7 mouse cellular contexts compared by ENCODE assay signal in the genomic region with DNA sequence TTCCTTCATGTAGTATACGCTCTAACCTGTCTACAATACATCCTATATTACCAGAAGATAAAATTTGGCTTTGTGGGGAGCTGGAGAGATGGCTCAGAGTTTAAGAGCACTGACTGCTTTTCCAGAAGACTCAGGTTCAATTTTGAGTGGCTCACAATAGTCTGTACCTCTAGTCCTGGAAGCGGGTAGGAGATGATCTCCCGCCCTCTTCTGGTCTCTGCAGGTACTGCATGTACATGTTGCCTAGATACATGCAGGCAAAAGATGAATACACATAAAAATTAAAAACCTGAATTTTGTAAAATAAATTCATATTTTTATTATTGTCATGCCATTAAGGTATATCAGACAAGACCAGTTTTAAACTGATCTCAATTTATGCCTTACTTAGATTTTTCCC. TPM values are rescaled to one million over a fixed set of nuclear protein-coding genes. Genes with fewer than 3 reads are reported as not detected.
DNase-seq lines count a peak whose midpoint lies in the region; ATAC-seq and TF ChIP-seq lines count a peak whose summit lies in the region.

No protein-coding gene starts in this region.

- H3K27me3 ChIP-seq in G1E (ENCODE audit: insufficient read depth, low read length), result no peaks in the 10 kb centered on the region
- no peaks in the 10 kb centered on the region for H3K27me3 ChIP-seq in spleen, adult 2 months (ENCODE audit: control insufficient read depth, insufficient read depth, low read length)

- no peak overlapping the region for H3K4me3 ChIP-seq in G1E (ENCODE audit: low read depth, low read length)
- no peak overlapping the region for H3K4me3 ChIP-seq in spleen, adult 2 months (ENCODE audit: extremely low read depth, insufficient read depth, insufficient read length)

- TF ChIP-seq POLR2A in spleen, adult 2 months (IDR thresholded peaks at IDR 0.05; ENCODE audit: low read depth, low read length), result no peak

- DNase-seq in CD4-positive, CD25-positive, alpha-beta regulatory T cell, adult 2 months (ENCODE audit: low read depth, low spot score), result peak; percentile 70
- DNase-seq in G1E (ENCODE audit: low spot score), result no peak
- peak; percentile 75 for DNase-seq in cerebellum, adult 8-10 months
- peak; percentile 46 for DNase-seq in gastrocnemius, adult 18-20 months (ENCODE audit: low spot score)
- peak; percentile 49 for DNase-seq in layer of hippocampus, adult 9-11 months
- peak; percentile 1 to 44 for DNase-seq in spleen, adult 2 months (ENCODE audit: low read depth in 1 of 2, low spot score in 2 of 2)

- H3K36me3 ChIP-seq in G1E (replicated peaks), result peaks cover 20% of the 10 kb centered on the region
- H3K36me3 ChIP-seq in spleen, adult 2 months (ENCODE audit: control insufficient read depth, insufficient read depth, low read length), result no peaks in the 10 kb centered on the region

- no peaks in the 10 kb centered on the region for H3K9me3 ChIP-seq in G1E (replicated peaks)

- peak; percentile 29; the same call in 1 of the 2 replicates for TF ChIP-seq CTCF in G1E (IDR thresholded peaks at IDR 0.05; ENCODE audit: low read depth, low read length)
- peak; percentile 18; the same call in 1 of the 2 replicates for TF ChIP-seq CTCF in spleen, adult 2 months (IDR thresholded peaks at IDR 0.05; ENCODE audit: extremely low read depth, insufficient read depth, insufficient read length, insufficient replicate concordance)

- H3K4me1 ChIP-seq in G1E (ENCODE audit: insufficient read depth, low read depth, low read length), result no peaks in the 10 kb centered on the region
- H3K4me1 ChIP-seq in spleen, adult 2 months (ENCODE audit: control insufficient read depth, insufficient read depth, insufficient read length), result no peaks in the 10 kb centered on the region

- WGBS in spleen, adult 2 months, result 34% methylated on average over 3 of the region's 3 CpGs

- H3K27ac ChIP-seq in spleen, adult 2 months (ENCODE audit: insufficient read depth, low read length), result no peak overlapping the region

- ATAC-seq in G1E (ENCODE audit: extremely low read depth, insufficient number of reproducible peaks, low FRiP score, poor library complexity, severe bottlenecking), result no peak
- peak; percentile 61; the same call in 1 of the 2 replicates for ATAC-seq in megakaryocyte progenitor cell, adult 5-6 weeks (replicated peaks; ENCODE audit: poor library complexity)

RNA-seq across cellular contexts. Expression of gene Hdac8, which starts 28.4 kb away (rescaled TPM):
- total RNA-seq in G1E (2014; fragmentation: Nextera tagmentation) (17.6 TPM in 2 replicates), G1E (2017) (13.3 and 13.6 TPM in 2 replicates)
- 5.0 and 7.5 TPM in 2 replicates for polyA plus RNA-seq in G1E (2012)
- 1 to 10 TPM; 4.0 to 4.8 TPM for total RNA-seq in gastrocnemius, adult 18-20 months (2021)
- total RNA-seq in megakaryocyte progenitor cell, adult 5-6 weeks (2015), result 5.1 and 8.6 TPM in 2 replicates
- total RNA-seq in megakaryocyte progenitor cell, adult 5-6 weeks (2017), result 12.1 and 12.2 TPM in 2 replicates
- 2.3 and 2.6 TPM in 2 replicates for polyA plus RNA-seq in spleen, adult 2 months (2012; rRNA removed)
